Mouse (Mus musculus): ENCODE results near the gene Snap47.

DNA sequence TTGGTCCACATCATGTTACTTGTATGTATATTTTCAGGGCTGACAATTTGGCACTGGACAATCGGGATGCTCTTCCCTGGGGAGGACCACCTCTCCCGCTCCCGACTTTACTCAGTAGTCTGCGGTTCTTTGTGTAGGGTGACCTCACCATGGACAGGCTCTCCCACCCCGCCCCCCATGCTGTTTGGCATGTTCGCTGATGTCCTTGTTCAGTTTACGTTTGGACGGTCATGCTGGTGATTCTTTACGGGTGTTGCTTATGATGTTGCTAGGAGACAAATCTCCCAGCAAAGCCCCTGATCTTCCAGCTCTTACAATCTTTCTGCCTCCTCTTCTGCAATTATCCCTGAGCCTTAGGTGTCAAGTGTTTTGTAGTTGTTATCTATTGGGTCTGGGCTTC lies 60.5 kb downstream of the Snap47 start:
- TF ChIP-seq POLR2A (IDR thresholded peaks at IDR 0.05; ENCODE audit: borderline replicate concordance, extremely low read depth, low read depth, low read length) (no peak), CTCF (IDR thresholded peaks at IDR 0.05; ENCODE audit: insufficient read depth, low read length) (no peak)
